Mouse (Mus musculus) embryonic facial prominence, embryonic 15.5 days (tissue): ENCODE measurements around the gene Men1. TPM values are rescaled to one million over a fixed set of nuclear protein-coding genes. Genes with fewer than 3 reads are reported as not detected.
"Not testable (repeated sequence)": the region's sequence is repeated elsewhere in the genome, so short reads cannot be mapped to it uniquely, and the experiment has no call there.

Experiments
- ATAC-seq: fragments of 200-750 bp; cut with Nextera tagmentation; 2 replicates; pipeline ENCODE4 v1.8.0; 2017; ENCODE audit warnings: low read depth, moderate TSS enrichment; ENCODE audit not compliant: insufficient number of reproducible peaks, low FRiP score, low TSS enrichment
- H3K27ac ChIP-seq: fragments of 300-500 bp; sonication (generic); replicated peaks from 2 replicates; pipeline ENCODE4 v1.5.1; 2015; ENCODE audit warnings: mild to moderate bottlenecking, inconsistent platforms
- H3K27me3 ChIP-seq: fragments of 300-500 bp; sonication (generic); 2 replicates; pipeline ENCODE4 v1.6.1; 2015; ENCODE audit warnings: inconsistent platforms
- H3K36me3 ChIP-seq: fragments of 300-500 bp; sonication (generic); 2 replicates; pipeline ENCODE4 v1.6.1; 2015; ENCODE audit warnings: mild to moderate bottlenecking, inconsistent platforms
- H3K4me1 ChIP-seq: fragments of 300-500 bp; sonication (generic); 2 replicates; pipeline ENCODE4 v1.6.1; 2015; ENCODE audit warnings: inconsistent platforms
- H3K4me2 ChIP-seq: fragments of 300-500 bp; sonication (generic); replicated peaks from 2 replicates; pipeline ENCODE4 v1.6.1; 2015; ENCODE audit warnings: mild to moderate bottlenecking, inconsistent platforms
- H3K4me3 ChIP-seq: fragments of 300-500 bp; sonication (generic); replicated peaks from 2 replicates; pipeline ENCODE4 v1.5.1; 2015; ENCODE audit warnings: mild to moderate bottlenecking, inconsistent platforms
- H3K9ac ChIP-seq: fragments of 300-500 bp; sonication (generic); 2 replicates; pipeline ENCODE4 v1.6.1; 2015; ENCODE audit warnings: inconsistent platforms
- H3K9me3 ChIP-seq: fragments of 300-500 bp; sonication (generic); replicated peaks from 2 replicates; pipeline ENCODE4 v1.6.1; 2016; ENCODE audit warnings: inconsistent platforms
- WGBS: fragments of 180-500 bp; shearing (Covaris S2); methylation state at CpG from one replicate; pipeline ENCODE4 v1.1.7; 2015; 5-methylcytosine and 5-hydroxymethylcytosine counted together
- polyA plus RNA-seq: library from polyadenylated mRNA; unstranded; fragments of >200 nt; fragmentation: Nextera tagmentation; extraction: Ambion mirVana; gene quantifications from 2 replicates; pipeline ENCODE4 v1.2.1, GENCODE M21; 2015

Men1 gene
- polyA plus RNA-seq, 1 experiment from 2014 or later: 91.7 TPM

DNA sequence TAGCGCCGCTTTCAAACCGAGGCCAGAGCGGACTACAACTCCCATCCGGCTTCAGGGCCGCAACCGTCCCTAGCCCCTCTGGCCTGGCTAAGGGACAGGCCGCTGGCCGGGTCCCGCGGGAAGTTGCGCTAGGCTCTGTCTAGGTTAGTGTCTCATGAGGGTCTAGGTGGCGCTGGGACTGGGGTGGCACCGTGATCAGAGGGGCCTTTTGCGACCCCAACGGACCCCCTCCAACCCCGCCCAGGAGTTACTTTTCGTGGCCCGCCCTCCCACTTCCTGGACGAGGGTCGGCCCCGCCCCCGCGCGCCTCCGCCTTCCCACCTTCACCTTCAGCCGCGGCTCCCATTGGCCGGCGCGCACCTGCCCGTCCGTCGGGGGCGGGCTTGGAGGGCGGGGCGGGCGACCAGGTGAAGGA lies 28.6 kb upstream of the Men1 start, which contains the start of gene Cdc42bpg:
Cdc42bpg (plus strand) TSS at position 320 of the 415 bp plus-strand sequence.
- Histone ChIP-seq H3K9ac (peak within 1 kb of the TSS; percentile 50), H3K27ac (peak within 1 kb of the TSS; percentile 85), H3K4me3 (peak within 1 kb of the TSS; percentile 72), H3K9me3 (no peaks in the 10 kb centered on the region), H3K4me1 (peaks cover 37% of the 10 kb centered on the region), H3K4me2 (peak within 1 kb of the TSS; percentile 65), H3K27me3 (no peaks in the 10 kb centered on the region), H3K36me3 (peaks cover 10% of the 10 kb centered on the region)
- 1% methylated on average over 36 of the region's 38 CpGs for WGBS
- peak; percentile 75 for ATAC-seq

DNA sequence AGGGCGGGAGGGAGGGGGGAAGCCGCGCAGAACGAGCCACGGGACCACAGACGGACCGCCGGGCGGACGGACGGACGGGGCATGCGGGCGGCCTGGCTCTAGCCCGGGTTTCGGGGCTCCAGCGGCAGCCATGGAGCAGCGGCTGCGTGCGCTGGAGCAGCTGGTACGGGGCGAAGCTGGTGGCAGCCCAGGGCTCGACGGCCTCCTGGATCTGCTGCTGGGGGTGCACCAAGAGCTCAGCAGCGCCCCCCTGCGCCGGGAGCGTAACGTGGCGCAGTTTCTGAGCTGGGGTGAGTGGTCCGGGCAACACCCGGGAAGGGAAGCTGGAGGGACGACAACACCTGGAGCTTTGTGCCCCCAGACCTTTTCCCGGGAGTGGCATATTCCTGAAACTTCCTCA lies 28.2 kb upstream of the Men1 start:
- ATAC-seq: peak; percentile 65

DNA sequence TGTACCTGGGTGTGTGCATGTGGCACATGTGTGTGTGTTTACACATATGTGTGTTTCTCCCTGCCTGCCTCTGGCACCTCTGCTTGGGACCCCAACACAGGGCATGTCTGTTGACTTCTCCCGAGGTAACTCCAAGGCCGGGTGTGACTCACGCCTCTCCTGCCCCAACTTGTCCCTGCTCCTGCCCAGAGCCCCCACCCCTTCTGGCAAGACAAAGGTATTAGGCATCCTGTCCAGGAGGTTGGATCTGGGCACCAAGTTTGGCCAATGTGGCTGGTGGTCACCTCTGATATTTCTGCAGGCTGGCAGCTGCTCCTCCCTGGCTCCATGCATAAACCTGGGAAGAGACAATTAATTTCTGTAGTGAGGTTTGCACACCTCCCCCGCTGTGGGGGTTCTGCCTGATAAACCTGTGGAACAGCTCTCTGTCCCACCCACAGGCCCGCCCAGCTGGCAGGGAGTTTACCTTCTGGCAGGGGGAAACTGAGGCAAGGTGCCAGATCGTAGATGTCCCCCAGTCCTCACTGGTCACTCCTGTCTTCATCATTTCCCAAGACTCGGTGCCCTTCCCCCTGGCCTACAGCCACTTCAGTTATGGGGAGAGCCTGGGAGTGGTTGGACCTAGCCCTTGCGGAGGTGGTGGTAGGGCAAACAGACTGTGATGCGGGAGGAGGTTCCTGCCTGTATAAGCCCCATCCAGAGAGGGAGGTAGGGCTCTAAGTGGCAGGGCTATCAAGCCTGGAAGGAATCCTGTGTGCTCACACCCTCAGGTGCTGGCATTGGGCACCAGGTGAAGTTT lies 26.8 kb upstream of the Men1 start:
- Histone ChIP-seq H3K4me3 (peak overlapping the region; percentile 72), H3K4me2 (peak overlapping the region; percentile 65), H3K4me1 (peaks cover 30% of the 10 kb centered on the region), H3K9me3 (no peaks in the 10 kb centered on the region), H3K36me3 (peaks cover 26% of the 10 kb centered on the region), H3K9ac (no peak overlapping the region), H3K27me3 (no peaks in the 10 kb centered on the region), H3K27ac (peak overlapping the region; percentile 85)
- WGBS: 67% methylated on average over 9 of the region's 9 CpGs
- ATAC-seq: no peak

More for the DNA sequence above, 28.2 kb upstream of the Men1 start:
- Histone ChIP-seq H3K9ac (peak overlapping the region; percentile 50), H3K4me1 (peaks cover 37% of the 10 kb centered on the region), H3K27me3 (no peaks in the 10 kb centered on the region), H3K4me2 (peak overlapping the region; percentile 65), H3K27ac (peak overlapping the region; percentile 85), H3K4me3 (peak overlapping the region; percentile 72), H3K9me3 (no peaks in the 10 kb centered on the region), H3K36me3 (peaks cover 14% of the 10 kb centered on the region)
- 0% methylated on average over 26 of the region's 34 CpGs for WGBS

DNA sequence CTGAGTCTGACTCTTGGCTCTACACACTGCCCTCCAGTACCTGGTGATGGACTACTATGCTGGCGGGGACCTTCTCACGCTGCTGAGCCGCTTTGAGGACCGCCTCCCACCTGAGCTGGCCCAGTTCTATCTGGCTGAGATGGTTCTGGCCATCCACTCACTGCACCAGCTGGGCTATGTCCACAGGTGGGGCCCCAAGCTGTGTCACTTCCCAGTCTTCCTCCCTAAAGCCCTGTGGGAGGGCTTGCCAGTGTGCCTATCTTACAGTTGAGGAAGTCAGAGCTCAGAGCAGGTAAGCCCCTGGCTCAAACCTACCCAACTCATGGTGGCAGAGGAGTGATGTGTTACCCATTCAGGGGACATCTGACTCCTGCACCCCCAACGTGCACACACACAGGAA lies 24.6 kb upstream of the Men1 start:
- H3K4me3 ChIP-seq: no peak overlapping the region
- no peak overlapping the region for H3K9ac ChIP-seq
- H3K36me3 ChIP-seq: peaks cover 49% of the 10 kb centered on the region
- peaks cover 28% of the 10 kb centered on the region for H3K4me1 ChIP-seq
- H3K27ac ChIP-seq: no peak overlapping the region
- WGBS: 89% methylated on average over 5 of the region's 5 CpGs
- H3K4me2 ChIP-seq: no peak overlapping the region
- H3K9me3 ChIP-seq: no peaks in the 10 kb centered on the region
- no peak for ATAC-seq
- H3K27me3 ChIP-seq: no peaks in the 10 kb centered on the region

DNA sequence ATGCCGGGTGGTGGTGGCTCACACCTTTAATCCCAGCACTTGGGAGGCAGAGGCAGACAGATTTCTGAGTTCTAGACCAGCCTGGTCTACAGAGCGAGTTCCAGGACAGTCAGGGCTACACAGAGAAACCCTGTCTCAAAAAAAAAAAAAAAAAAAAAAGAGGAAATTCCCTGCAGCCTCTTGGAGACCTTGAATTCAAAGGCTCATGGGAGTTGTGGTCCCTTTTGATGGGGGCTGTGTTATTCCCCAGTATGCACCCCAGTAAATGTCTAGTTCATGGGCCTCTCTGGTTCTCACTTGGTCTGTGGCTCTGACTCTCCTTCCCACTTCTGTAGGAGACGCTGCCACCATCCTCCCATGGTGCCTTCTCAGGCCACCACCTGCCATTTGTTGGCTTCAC lies 23.0 kb upstream of the Men1 start:
- not testable (repeated sequence) for H3K4me3 ChIP-seq, H3K9ac ChIP-seq, H3K27ac ChIP-seq, ATAC-seq, H3K9me3 ChIP-seq, H3K27me3 ChIP-seq, H3K4me2 ChIP-seq
- peaks cover 65% of the 10 kb centered on the region for H3K36me3 ChIP-seq
- 81% methylated on average over 3 of the region's 3 CpGs for WGBS
- peaks cover 19% of the 10 kb centered on the region for H3K4me1 ChIP-seq

DNA sequence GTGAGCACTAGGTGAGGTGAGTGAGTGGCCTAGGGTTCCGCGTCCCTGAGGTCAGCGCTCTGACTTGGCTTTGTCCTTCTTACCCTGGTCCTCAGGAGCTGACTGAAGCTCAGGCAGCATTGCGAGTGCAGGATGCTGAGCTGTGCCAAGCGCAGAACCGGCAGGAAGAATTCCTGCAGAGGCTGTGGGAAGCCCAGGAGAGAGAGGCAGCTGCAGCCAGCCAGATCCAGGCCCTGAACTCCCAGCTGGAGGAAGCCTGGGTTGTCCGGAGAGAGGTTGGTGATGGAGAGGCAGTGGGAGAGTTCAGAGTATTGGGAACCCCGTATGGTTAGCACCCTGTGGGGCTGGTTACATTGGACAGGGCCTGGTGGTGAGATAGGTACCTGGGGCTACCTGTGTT lies 21.0 kb upstream of the Men1 start:
- Histone ChIP-seq H3K9me3 (no peaks in the 10 kb centered on the region), H3K36me3 (peaks cover 85% of the 10 kb centered on the region), H3K27me3 (no peaks in the 10 kb centered on the region), H3K4me1 (peaks cover 4% of the 10 kb centered on the region), H3K27ac (no peak overlapping the region), H3K4me2 (no peak overlapping the region), H3K9ac (no peak overlapping the region), H3K4me3 (no peak overlapping the region)
- ATAC-seq: no peak
- 85% methylated on average over 8 of the region's 8 CpGs for WGBS

DNA sequence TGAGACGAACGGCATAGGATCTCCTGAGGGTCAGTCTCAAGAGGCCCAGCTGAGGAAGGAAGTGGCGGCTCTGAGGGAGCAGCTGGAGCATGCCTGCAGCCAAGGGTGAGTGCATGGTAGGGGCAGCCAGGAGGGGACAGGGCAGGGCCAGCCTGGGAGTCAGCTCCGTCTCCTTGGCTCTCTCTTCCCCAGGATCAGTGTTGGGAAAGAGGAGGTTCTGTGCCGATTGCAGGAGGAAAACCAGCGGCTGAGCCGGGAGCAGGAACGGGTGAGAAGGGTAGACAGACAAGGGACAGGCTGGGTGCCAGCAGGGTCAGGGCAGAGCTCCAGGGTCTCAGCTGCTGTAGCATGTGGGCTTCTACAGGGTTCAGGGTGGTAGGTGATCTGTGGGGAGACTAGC lies 20.3 kb upstream of the Men1 start:
- Histone ChIP-seq H3K4me2 (no peak overlapping the region), H3K36me3 (peaks cover 92% of the 10 kb centered on the region), H3K9ac (no peak overlapping the region), H3K27ac (no peak overlapping the region), H3K9me3 (no peaks in the 10 kb centered on the region), H3K4me1 (no peaks in the 10 kb centered on the region), H3K27me3 (no peaks in the 10 kb centered on the region), H3K4me3 (no peak overlapping the region)
- ATAC-seq: no peak
- 73% methylated on average over 8 of the region's 8 CpGs for WGBS

DNA sequence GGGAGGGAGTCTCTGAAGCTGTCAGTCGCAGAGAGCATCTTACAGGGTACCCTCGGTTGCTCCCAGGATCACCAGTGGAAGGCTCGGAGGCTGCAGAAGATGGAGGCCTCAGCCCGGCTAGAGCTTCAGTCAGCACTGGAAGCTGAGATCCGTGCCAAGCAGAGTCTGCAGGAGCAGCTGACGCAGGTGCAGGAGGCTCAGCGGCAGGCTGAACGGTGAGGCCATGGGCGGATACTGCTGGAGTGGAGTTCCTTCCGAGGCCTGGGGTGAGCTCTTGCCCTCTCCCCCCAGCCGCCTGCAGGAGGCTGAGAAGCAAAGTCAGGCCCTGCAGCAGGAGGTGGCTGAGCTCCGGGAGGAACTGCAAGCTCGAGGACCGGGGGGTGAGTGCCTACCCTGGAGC lies 19.2 kb upstream of the Men1 start:
- 67% methylated on average over 14 of the region's 14 CpGs for WGBS
- H3K9ac ChIP-seq: no peak overlapping the region
- no peak overlapping the region for H3K27ac ChIP-seq
- H3K36me3 ChIP-seq: peaks cover 99% of the 10 kb centered on the region
- no peak overlapping the region for H3K4me2 ChIP-seq
- H3K4me3 ChIP-seq: no peak overlapping the region
- no peak for ATAC-seq
- no peaks in the 10 kb centered on the region for H3K4me1 ChIP-seq
- H3K27me3 ChIP-seq: no peaks in the 10 kb centered on the region
- no peaks in the 10 kb centered on the region for H3K9me3 ChIP-seq

DNA sequence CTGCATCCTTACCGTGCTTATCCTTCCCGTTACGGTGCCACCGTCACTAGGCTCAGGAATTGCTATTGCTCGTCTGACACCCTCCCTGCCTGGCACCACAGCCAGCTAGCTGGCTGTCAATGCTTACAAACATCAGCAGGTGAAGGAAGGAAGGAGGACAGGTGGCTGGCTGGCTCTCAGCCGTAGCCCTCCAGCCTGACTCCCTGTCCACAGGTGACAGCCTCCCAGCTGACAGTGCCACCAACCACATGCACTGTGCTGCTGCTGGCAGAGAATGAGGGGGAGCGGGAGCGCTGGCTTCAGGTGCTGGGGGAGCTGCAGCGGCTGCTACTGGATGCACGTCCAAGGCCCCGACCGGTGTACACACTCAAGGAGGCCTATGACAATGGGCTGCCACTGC lies 16.6 kb upstream of the Men1 start:
- peaks cover 10% of the 10 kb centered on the region; the same call in 1 of the 2 replicates for H3K4me1 ChIP-seq
- H3K9ac ChIP-seq: no peak overlapping the region
- ATAC-seq: no peak
- no peak overlapping the region for H3K4me2 ChIP-seq
- 93% methylated on average over 12 of the region's 12 CpGs for WGBS
- no peak overlapping the region for H3K4me3 ChIP-seq
- no peak overlapping the region for H3K27ac ChIP-seq
- H3K36me3 ChIP-seq: peaks cover 89% of the 10 kb centered on the region
- no peaks in the 10 kb centered on the region for H3K27me3 ChIP-seq
- no peaks in the 10 kb centered on the region for H3K9me3 ChIP-seq

DNA sequence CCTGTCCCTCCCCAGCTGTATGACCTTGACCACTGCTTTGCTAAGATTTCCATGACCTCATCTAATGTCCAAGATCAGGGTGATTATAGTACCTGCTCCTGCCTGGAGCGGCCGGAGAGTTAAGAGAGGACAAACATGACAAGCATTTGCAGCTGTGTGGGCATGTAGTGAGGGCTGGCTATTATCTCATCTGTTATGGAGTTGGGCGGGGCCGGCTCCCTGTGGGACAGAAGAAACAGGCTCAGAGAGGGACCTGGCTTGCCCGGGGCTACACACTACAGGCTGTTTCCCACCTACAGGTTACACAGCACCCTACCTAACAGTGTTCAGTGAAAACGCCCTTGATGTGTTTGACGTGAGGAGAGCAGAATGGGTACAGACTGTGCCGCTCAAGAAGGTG lies 13.4 kb upstream of the Men1 start:
- H3K4me2 ChIP-seq: 0 out of 2 replicates have a peak overlapping the region, but pooled peaks have one; percentile 6
- H3K27me3 ChIP-seq: no peaks in the 10 kb centered on the region
- no peak overlapping the region for H3K9ac ChIP-seq
- peaks cover 10% of the 10 kb centered on the region; the same call in 1 of the 2 replicates for H3K4me1 ChIP-seq
- H3K36me3 ChIP-seq: peaks cover 71% of the 10 kb centered on the region
- H3K27ac ChIP-seq: peak overlapping the region; percentile 55
- 59% methylated on average over 8 of the region's 8 CpGs for WGBS
- H3K4me3 ChIP-seq: no peak overlapping the region
- no peaks in the 10 kb centered on the region for H3K9me3 ChIP-seq
- 0 out of 2 replicates have a peak, but pooled peaks have one; percentile 13 for ATAC-seq

DNA sequence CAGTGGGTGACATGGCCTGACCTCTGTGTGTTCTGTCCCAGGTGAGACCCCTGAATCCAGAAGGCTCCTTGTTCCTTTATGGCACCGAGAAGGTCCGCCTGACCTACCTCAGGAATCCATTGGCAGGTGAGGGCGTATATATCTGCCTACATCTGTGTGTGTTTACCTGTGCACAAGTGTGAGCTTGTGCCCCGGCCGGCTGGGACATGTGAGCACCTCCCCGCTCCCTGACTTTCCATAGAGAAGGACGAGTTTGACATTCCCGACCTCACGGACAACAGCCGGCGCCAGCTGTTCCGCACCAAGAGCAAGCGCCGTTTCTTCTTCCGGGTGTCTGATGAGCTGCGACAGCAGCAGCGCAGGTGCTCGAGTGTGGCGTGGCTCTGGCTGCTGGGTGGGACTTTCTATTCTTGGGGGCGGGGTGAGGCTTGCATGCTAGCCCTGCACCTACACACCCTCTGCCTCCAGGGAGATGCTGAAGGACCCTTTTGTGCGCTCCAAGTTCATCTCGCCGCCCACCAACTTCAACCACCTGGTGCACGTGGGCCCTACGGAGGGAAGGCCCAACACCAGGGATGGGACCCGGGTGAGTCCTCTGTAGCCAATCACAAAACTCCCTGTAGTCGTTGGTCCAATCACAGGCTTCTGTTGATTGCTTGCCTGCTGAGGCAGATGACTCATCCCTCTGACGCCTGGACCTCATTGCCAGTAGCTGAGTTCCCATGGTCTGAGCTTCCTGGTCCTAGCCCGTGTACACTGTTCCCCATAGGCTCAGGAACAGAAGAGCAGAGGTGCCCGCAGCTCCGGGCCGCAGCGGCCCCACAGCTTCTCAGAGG lies 12.8 kb upstream of the Men1 start:
- Histone ChIP-seq H3K4me1 (peaks cover 10% of the 10 kb centered on the region; the same call in 1 of the 2 replicates), H3K27ac (peak overlapping the region; percentile 39; the same call in 1 of the 2 replicates), H3K4me3 (no peak overlapping the region), H3K9me3 (no peaks in the 10 kb centered on the region), H3K36me3 (peaks cover 64% of the 10 kb centered on the region), H3K4me2 (0 out of 2 replicates have a peak overlapping the region, but pooled peaks have one; percentile 6), H3K9ac (no peak overlapping the region), H3K27me3 (no peaks in the 10 kb centered on the region)
- 0 out of 2 replicates have a peak, but pooled peaks have one; percentile 26 for ATAC-seq
- 70% methylated on average over 33 of the region's 33 CpGs for WGBS
